Comparison of ENCODE assay signal across 9 mouse cellular contexts in genomic region chr7:25385850-25386555, GRCm38 (mm10). TPM values are rescaled to one million over a fixed set of nuclear protein-coding genes. Genes with fewer than 3 reads are reported as not detected.
DNase-seq lines count a peak whose midpoint lies in the region; ATAC-seq and TF ChIP-seq lines count a peak whose summit lies in the region.
"Had no signal": no experiment of that assay in that cellular context is flagged by ENCODE, and none has a peak within 500 bp of the region (broad histone marks: within the 10 kb centered on the region; RNA-seq: fewer than 3 reads in every experiment).

No protein-coding gene starts in this region.

- H3K36me3 ChIP-seq in kidney, adult 2 months (ENCODE audit: control insufficient read depth, insufficient read depth, low read length): peaks cover 5% of the 10 kb centered on the region
- peaks cover 7% of the 10 kb centered on the region for H3K36me3 ChIP-seq in stomach, postnatal 0 days (ENCODE audit: control insufficient read depth, insufficient read depth, low read length)

- peaks cover 28% of the 10 kb centered on the region for H3K4me1 ChIP-seq in bone marrow macrophage, adult 2 months (ENCODE audit: control insufficient read depth, insufficient read depth, low read length)
- H3K4me1 ChIP-seq in kidney, adult 2 months (ENCODE audit: control insufficient read depth, insufficient read depth, low read length): peaks cover 32% of the 10 kb centered on the region
- peaks cover 18% of the 10 kb centered on the region for H3K4me1 ChIP-seq in stomach, postnatal 0 days (replicated peaks; ENCODE audit: control insufficient read depth, insufficient read depth)

- peak; percentile 74 for ATAC-seq in granulocyte monocyte progenitor cell, adult 5-6 weeks (replicated peaks; ENCODE audit: poor library complexity, severe bottlenecking)
- peak; percentile 74 for ATAC-seq in stomach, postnatal 0 days (ENCODE audit: low FRiP score, low TSS enrichment)

- no peaks in the 10 kb centered on the region for H3K27me3 ChIP-seq in kidney, adult 2 months (replicated peaks; ENCODE audit: control insufficient read depth, insufficient read depth, low read length)
- no peaks in the 10 kb centered on the region for H3K27me3 ChIP-seq in stomach, postnatal 0 days (ENCODE audit: control insufficient read depth, insufficient read depth, low read length)

- DNase-seq in right cerebral cortex, postnatal 10 days (ENCODE audit: low spot score in 2 of 2): peak; percentile 63 to 66
- no peak for DNase-seq in right cerebral cortex, postnatal 25 days
- DNase-seq in kidney, adult 2 months: peak; percentile 97
- DNase-seq in lung, postnatal 36 days: peak; percentile 95
- peak; percentile 76 for DNase-seq in stomach, postnatal 0 days (ENCODE audit: low spot score)
- no peak for DNase-seq in frontal cortex, postnatal 10 days (ENCODE audit: low spot score in 2 of 2)

- TF ChIP-seq EP300 in stomach, postnatal 0 days (optimal IDR thresholded peaks at IDR 0.05): peak; percentile 28

- TF ChIP-seq POLR2A in bone marrow macrophage, adult 2 months (IDR thresholded peaks at IDR 0.05; ENCODE audit: borderline replicate concordance, low read depth, low read length): no peak
- TF ChIP-seq POLR2A in kidney, adult 2 months (IDR thresholded peaks at IDR 0.05; ENCODE audit: low read depth, low read length): no peak

- peak overlapping the region; percentile 28; the same call in 1 of the 2 replicates for H3K9ac ChIP-seq in stomach, postnatal 0 days (ENCODE audit: low read length)

- TF ChIP-seq CTCF in bone marrow macrophage, adult 2 months (IDR thresholded peaks at IDR 0.05; ENCODE audit: low read depth, low read length): no peak
- no peak for TF ChIP-seq CTCF in kidney, adult 2 months (conservative IDR thresholded peaks at IDR 0.05; ENCODE audit: insufficient read depth, insufficient read length, low read depth, low read length)
- no peak; the same call in 1 of the 2 replicates for TF ChIP-seq CTCF in stomach, postnatal 0 days (IDR thresholded peaks at IDR 0.05; ENCODE audit: low read depth)

- H3K27ac ChIP-seq in bone marrow macrophage, adult 2 months (ENCODE audit: insufficient read depth, low read depth, low read length): peak overlapping the region; percentile 98
- peak overlapping the region; percentile 47 for H3K27ac ChIP-seq in kidney, adult 2 months (ENCODE audit: insufficient read depth, low read depth, low read length)
- H3K27ac ChIP-seq in stomach, postnatal 0 days (replicated peaks): peak overlapping the region; percentile 82

- H3K4me3 ChIP-seq in bone marrow macrophage, adult 2 months (ENCODE audit: insufficient read depth, low read length): peak overlapping the region; percentile 28
- no peak overlapping the region for H3K4me3 ChIP-seq in kidney, adult 2 months (ENCODE audit: insufficient read depth, low read depth, low read length)
- no peak overlapping the region for H3K4me3 ChIP-seq in stomach, postnatal 0 days (ENCODE audit: low read depth, low read length)

- H3K4me2 ChIP-seq in stomach, postnatal 0 days (replicated peaks; ENCODE audit: low read depth): 0 out of 2 replicates have a peak overlapping the region, but pooled peaks have one; percentile 3

- 58% methylated on average over 12 of the region's 12 CpGs for WGBS in kidney, adult 2 months
- WGBS in stomach, postnatal 0 days: 49% methylated on average over 12 of the region's 12 CpGs

- H3K9me3 ChIP-seq in stomach, postnatal 0 days (ENCODE audit: control insufficient read depth, low read length): no peaks in the 10 kb centered on the region

RNA-seq across cellular contexts. Expression of gene Lipe, which starts 12.5 kb away (rescaled TPM):
- polyA plus RNA-seq in bone marrow macrophage, adult 2 months (2012; ENCODE audit: insufficient read depth, insufficient read length, missing spikeins): 28.7 and 37.1 TPM in 2 replicates
- total RNA-seq in granulocyte monocyte progenitor cell, adult 5-6 weeks (2014; fragmentation: Nextera tagmentation): 10.7 and 27.1 TPM in 2 replicates
- 6.1 and 6.2 TPM in 2 replicates for total RNA-seq in granulocyte monocyte progenitor cell, adult 5-6 weeks (2017)
- 63.4 and 63.8 TPM in 2 replicates for polyA plus RNA-seq in kidney, adult 2 months (2012; rRNA removed)
- polyA plus RNA-seq in stomach, postnatal 0 days (2015; fragmentation: Nextera tagmentation; extraction: Ambion mirVana): 10.3 and 12.5 TPM in 2 replicates

RNA-seq across cellular contexts. Expression of gene Cnfn, which starts 16.5 kb away (rescaled TPM):
- not detected in 2 replicates for polyA plus RNA-seq in bone marrow macrophage, adult 2 months (2012; ENCODE audit: insufficient read depth, insufficient read length, missing spikeins)
- not detected in 2 replicates for total RNA-seq in granulocyte monocyte progenitor cell, adult 5-6 weeks (2014; fragmentation: Nextera tagmentation)
- total RNA-seq in granulocyte monocyte progenitor cell, adult 5-6 weeks (2017): not detected in 2 replicates
- polyA plus RNA-seq in kidney, adult 2 months (2012; rRNA removed): not detected in 2 replicates
- 4,615 and 4,883 TPM in 2 replicates for polyA plus RNA-seq in stomach, postnatal 0 days (2015; fragmentation: Nextera tagmentation; extraction: Ambion mirVana)
- polyA plus RNA-seq: stomach, embryonic 14.5 days had no signal

RNA-seq across cellular contexts. Expression of gene Cxcl17, which starts 26.7 kb away (rescaled TPM):
- polyA plus RNA-seq in bone marrow macrophage, adult 2 months (2012; ENCODE audit: insufficient read depth, insufficient read length, missing spikeins): not detected in 2 replicates
- total RNA-seq in granulocyte monocyte progenitor cell, adult 5-6 weeks (2014; fragmentation: Nextera tagmentation): not detected in 2 replicates
- total RNA-seq in granulocyte monocyte progenitor cell, adult 5-6 weeks (2017): not detected in 2 replicates
- polyA plus RNA-seq in kidney, adult 2 months (2012; rRNA removed): 0.11 and 0.18 TPM in 2 replicates
- polyA plus RNA-seq in stomach, postnatal 0 days (2015; fragmentation: Nextera tagmentation; extraction: Ambion mirVana): 6.8 and 8.8 TPM in 2 replicates

Comparison
In these comparisons a context has a peak if more than half of its experiments do, and no peak if none do; other contexts are left out.
1. DNase-seq: peak in right cerebral cortex, postnatal 10 days (2 of 2), kidney, adult 2 months (single experiment), lung, postnatal 36 days (single experiment) and stomach, postnatal 0 days (single experiment); none in right cerebral cortex, postnatal 25 days (single experiment) and frontal cortex, postnatal 10 days (0 of 2).
2. H3K27ac ChIP-seq: peak in every context shown above with its lines; median percentile 98 in bone marrow macrophage, adult 2 months; 82 in stomach, postnatal 0 days; 47 in kidney, adult 2 months.
3. RNA of gene Cnfn, which starts 16.5 kb away (polyA plus RNA-seq): 4,615 to 4,883 TPM in stomach, postnatal 0 days; not detected in kidney, adult 2 months and not detected in bone marrow macrophage, adult 2 months; every median in the first group is over 1,000 times any median in the second.